Mouse (Mus musculus): ENCODE measurements around the gene Gm17655. TPM values are rescaled to one million over a fixed set of nuclear protein-coding genes. Genes with fewer than 3 reads are reported as not detected.
"Not testable (repeated sequence)": the region's sequence is repeated elsewhere in the genome, so short reads cannot be mapped to it uniquely, and the experiment has no call there.

Gene Gm17655
- total RNA-seq, 2 experiments from 2014 or later = 1.2 to 2.6 TPM

DNA sequence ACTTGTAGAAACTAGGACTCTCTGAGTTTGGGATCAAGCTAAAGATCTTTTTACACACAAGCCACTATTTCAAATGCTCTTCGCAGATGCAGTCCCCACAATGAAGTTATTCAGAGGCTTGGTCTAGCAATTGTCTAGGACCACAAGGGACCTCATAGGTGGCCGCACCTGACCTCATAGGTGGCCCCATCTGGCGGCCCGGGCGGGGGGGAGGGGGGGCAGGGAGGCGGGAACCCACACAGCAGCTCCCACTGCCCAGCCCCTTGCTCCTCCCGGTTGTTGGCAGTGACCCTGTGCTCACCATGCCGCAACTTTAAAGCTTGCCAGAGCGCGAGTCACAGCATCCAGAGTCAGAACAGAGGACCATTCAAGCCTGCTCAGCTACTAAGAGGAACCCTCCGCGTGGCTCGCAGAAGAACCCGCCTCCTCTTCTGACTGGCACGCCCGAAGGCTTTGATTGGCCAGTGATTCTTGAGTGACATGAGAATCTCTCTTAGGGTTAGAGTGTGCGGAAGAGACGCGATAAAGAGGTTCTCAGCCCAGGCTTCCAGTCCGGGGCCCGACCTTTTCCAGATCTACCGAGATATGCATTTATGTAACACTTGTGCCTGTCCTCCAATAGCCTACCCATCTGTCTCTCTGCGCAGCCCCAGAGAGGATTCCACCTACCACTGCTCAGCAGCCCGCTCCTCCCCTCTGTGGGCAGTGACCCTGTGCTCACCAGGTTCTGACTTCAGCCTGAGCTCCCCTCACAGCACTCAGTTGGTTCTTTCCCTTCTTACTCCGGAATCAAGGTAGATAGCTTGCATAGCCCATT lies 21.9 kb upstream of the Gm17655 start, which contains the start of gene Gm35315:
TSS of gene Gm35315 (minus strand) at position 391 of the 817 bp plus-strand sequence.
- DNase-seq (ENCODE audit: low spot score) = peak; percentile 73
- intact Hi-C loops (cut with DNase I) = no loop called here

DNA sequence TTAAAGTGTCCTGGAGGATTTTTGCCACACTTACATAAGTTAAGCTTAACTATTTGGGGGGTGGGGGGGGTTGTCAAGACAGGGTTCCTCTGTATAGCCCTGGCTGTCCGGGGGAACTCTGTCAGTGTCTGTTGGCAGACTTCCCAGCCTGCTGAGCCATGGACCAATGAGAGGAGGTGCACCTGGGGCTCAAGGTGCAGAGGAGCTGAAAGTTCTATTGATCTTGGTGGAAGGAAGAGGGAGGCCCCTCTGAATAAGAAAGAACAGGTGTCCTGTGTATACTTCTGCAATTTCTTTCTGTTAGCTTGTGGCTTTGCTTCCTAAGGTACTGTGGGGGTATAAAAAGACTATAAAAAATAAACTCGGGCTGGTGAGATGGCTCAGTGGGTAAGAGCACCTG lies 19.2 kb upstream of the Gm17655 start:
- intact Hi-C loops (cut with DNase I) = no loop called here
- DNase-seq (ENCODE audit: low spot score) = no peak

GRCm38 (mm10) chr5:110086161-110086866 lies 14.0 kb upstream of the Gm17655 start:
- no peak for DNase-seq (ENCODE audit: low spot score)
- intact Hi-C loops (cut with DNase I) = no loop called here

DNA sequence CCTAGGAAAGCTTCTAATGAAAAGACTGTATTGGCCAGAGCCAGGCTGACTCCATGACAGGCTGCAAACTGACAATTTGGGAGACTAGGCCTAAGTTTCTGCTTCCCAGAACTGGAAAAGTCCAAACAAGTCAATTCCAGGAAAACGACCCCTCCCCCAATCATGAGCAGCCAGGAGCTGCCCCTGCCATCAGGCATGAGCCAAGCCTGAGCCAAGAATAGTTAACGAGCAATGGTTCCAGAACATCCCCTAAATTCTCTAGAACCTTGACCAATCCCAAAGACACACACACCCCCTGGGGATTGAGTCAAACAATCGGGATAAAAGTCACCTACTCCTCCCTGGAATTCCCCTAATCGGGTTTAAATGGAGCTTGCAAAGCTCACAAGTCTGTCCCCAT lies 10.6 kb upstream of the Gm17655 start:
- intact Hi-C loops (cut with DNase I) = no loop called here

GRCm38 (mm10) chr5:110057637-110058408 lies 14.5 kb downstream of the Gm17655 start:
- intact Hi-C loops (cut with DNase I) = loop anchor here (10.0 kb wide), 1 partner anchor 77 kb away; the partner anchor contains the start of gene Chfr
- peak; percentile 77 for DNase-seq (ENCODE audit: low spot score)

More for the DNA sequence above, 10.6 kb upstream of the Gm17655 start:
- DNase-seq (ENCODE audit: low spot score) = no peak

GRCm38 (mm10) chr5:110023694-110024427 lies 48.5 kb downstream of the Gm17655 start:
- DNase-seq (ENCODE audit: low spot score) = not testable (repeated sequence)
- intact Hi-C loops (cut with DNase I) = loop anchor here (10.0 kb wide), 1 partner anchor 519 kb away; no protein-coding TSS in a partner anchor

DNA sequence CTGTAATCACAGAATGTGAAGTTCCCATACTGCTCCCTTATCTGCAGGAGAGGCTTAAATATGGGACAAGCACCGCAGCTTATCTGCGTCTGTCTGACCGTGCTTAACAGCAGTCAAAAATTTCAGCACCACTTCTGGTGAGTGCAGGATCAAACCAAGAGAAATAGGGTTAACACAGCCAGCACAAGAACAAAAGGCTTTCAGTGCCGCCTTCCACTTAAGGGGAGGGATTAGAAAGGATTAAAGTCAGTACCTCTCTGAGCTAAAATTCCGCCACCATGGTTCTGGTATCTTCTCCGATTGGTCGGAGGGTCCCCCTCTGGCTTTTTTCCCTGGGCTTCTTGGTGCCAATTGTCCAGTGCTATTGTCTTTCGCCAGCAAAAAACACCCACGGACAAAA lies 49.0 kb downstream of the Gm17655 start:
- DNase-seq (ENCODE audit: low spot score) = no peak
- intact Hi-C loops (cut with DNase I) = loop anchor here (10.0 kb wide), 1 partner anchor 518 kb away; no protein-coding TSS in a partner anchor

DNA sequence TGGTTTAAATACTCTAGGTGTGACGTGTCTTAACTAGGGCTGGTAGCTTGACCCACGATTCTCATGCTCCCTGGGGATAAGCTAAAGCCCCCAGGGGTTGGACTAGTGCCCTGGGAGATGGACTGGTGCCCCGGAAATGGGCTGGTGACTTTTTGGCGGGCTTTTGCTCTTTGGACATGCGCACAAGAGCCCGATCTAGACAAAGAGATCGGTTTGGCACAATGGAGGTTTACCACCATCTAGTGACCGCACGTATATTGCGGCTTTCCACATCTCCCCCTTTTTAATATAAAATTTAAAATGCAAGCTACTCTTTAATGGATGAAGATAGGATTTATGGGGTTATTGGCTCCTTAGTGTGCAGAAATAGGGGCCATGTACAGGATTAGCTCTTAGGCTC lies 56.5 kb downstream of the Gm17655 start:
- intact Hi-C loops (cut with DNase I); DNase-seq (ENCODE audit: low spot score): not testable (repeated sequence)

Other genes starting within 250 kb of the Gm17655 start
- gene Gm15446, start 149.1 kb downstream of the Gm17655 start, total RNA-seq (2021) = 1 to 10 TPM; 3.7 to 5.1 TPM
- gene Zfp932, start 76.0 kb downstream of the Gm17655 start, total RNA-seq (2021) = 1 to 10 TPM; 5.7 to 9.6 TPM
- gene Gm35315, start 21.9 kb upstream of the Gm17655 start, total RNA-seq (2021) = not detected
- not detected for gene Plcxd1, start 27.5 kb upstream of the Gm17655 start, total RNA-seq (2021)
- 10 to 100 TPM; 27.6 to 31.0 TPM for gene Gtpbp6, start 35.7 kb upstream of the Gm17655 start, total RNA-seq (2021)
- 1 to 10 TPM; 2.7 to 3.1 TPM for gene Zfp605, start 37.6 kb upstream of the Gm17655 start, total RNA-seq (2021)
- gene Chfr, start 63.3 kb upstream of the Gm17655 start, total RNA-seq (2021) = 10 to 100 TPM; 14.8 to 17.1 TPM
- 10 to 100 TPM; 46.2 to 47.0 TPM for gene Golga3, start 104.2 kb upstream of the Gm17655 start, total RNA-seq (2021)
- gene Ankle2, start 158.5 kb upstream of the Gm17655 start, total RNA-seq (2021) = 10 to 100 TPM; 25.8 to 29.3 TPM
- 10 to 100 TPM; 30.2 to 34.7 TPM for gene Pgam5, start 197.4 kb upstream of the Gm17655 start, total RNA-seq (2021)
- 10 to 100 TPM; 95.2 to 96.5 TPM for gene Pxmp2, start 213.7 kb upstream of the Gm17655 start, total RNA-seq (2021)
- gene Pole, start 213.8 kb upstream of the Gm17655 start, total RNA-seq (2021) = 1 to 10 TPM; 1.8 to 2.3 TPM